Mouse (Mus musculus) thymus, adult 2 months (tissue): ENCODE measurements at regions not wholly inside any gene's neighbourhood (a gene's known extent, or its start where the extent isn't known, plus 50 kb on each side); places are given as distances from the start of the nearest gene placed in this dataset.

Experiments used
- CTCF ChIP-seq: fragments of 200-500 bp; IDR thresholded peaks from 2 replicates; pipeline ENCODE4 v1.5.1; 2012; ENCODE audit warnings: mild to moderate bottlenecking, control low read depth, low read length, moderate library complexity, borderline replicate concordance; ENCODE audit not compliant: control insufficient read depth, poor library complexity, insufficient read depth; ENCODE audit errors: extremely low read depth
- POLR2A ChIP-seq: fragments of 200-500 bp; IDR thresholded peaks from 2 replicates; pipeline ENCODE4 v1.6.1; 2012; ENCODE audit warnings: mild to moderate bottlenecking, low read length, control low read depth, moderate library complexity; ENCODE audit not compliant: control insufficient read depth, poor library complexity, insufficient read depth; ENCODE audit errors: extremely low read depth

- TF ChIP-seq CTCF (no peak), POLR2A (no peak)
Measured at GRCm38 (mm10) chr4:45586310-45586709, 54.0 kb upstream of the Shb start.
